Mouse (Mus musculus): ENCODE results near the gene Bpifa3. TPM values are rescaled to one million over a fixed set of nuclear protein-coding genes. Genes with fewer than 3 reads are reported as not detected.
"Not testable (repeated sequence)": the region's sequence is repeated elsewhere in the genome, so short reads cannot be mapped to it uniquely, and the experiment has no call there.

Gene Bpifa3
- polyA plus RNA-seq, 1 experiment from 2014 or later = not detected

GRCm38 (mm10) chr2:154181900-154182299 is 51.8 kb downstream of the Bpifa3 start:
- not testable (repeated sequence) for H3K9ac ChIP-seq; H3K27ac ChIP-seq; H3K4me1 ChIP-seq (replicated peaks); H3K9me3 ChIP-seq (replicated peaks); H3K36me3 ChIP-seq; H3K27me3 ChIP-seq; H3K4me3 ChIP-seq; ATAC-seq (replicated peaks; ENCODE audit: insufficient number of reproducible peaks, insufficient read depth, low FRiP score, low read depth); H3K4me2 ChIP-seq
- WGBS = 79% methylated on average over 7 of the region's 7 CpGs

DNA sequence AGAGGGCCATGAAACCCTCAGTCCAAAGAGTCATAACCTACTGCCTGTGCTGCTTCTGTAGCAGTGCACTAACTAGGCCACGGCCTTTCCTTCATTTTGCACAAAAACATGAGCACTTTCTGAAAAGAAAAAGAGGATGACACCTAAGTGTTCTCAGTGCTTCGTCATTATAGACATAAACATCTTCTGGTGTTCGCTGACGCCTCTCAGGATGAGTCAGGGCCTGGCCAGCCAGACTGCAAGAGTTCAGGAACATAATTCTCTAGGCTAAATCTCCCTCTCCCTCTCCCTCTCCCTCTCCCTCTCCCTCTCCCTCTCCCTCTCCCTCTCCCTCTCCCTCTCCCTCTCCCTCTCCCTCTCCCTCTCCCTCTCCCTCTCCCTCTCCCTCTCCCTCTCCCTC is 52.9 kb downstream of the Bpifa3 start:
- not testable (repeated sequence) for H3K4me1 ChIP-seq (replicated peaks); H3K9ac ChIP-seq; H3K4me2 ChIP-seq; H3K4me3 ChIP-seq; H3K9me3 ChIP-seq (replicated peaks); H3K36me3 ChIP-seq; ATAC-seq (replicated peaks; ENCODE audit: insufficient number of reproducible peaks, insufficient read depth, low FRiP score, low read depth); H3K27me3 ChIP-seq; H3K27ac ChIP-seq
- WGBS = 71% methylated on average over 4 of the region's 4 CpGs

DNA sequence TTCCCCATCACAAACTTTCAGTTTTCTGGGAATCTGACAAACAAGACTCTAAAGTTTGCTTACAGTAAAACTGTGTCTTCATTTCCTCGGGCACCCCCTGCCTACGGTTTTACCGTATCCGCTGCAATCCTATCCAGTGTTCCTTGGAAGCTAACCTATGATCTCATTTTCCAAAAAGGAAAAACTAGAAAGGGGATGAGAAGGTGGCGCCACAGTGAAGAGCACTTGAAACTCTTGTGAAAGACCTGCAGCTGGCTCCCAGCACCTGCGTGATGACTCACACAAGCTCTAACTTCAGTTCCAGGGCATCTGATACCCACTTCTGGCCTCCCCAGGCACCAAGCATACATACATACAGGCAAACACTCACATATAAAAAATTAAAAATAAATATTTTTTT is 55.2 kb downstream of the Bpifa3 start:
- 81% methylated on average over 6 of the region's 6 CpGs for WGBS

DNA sequence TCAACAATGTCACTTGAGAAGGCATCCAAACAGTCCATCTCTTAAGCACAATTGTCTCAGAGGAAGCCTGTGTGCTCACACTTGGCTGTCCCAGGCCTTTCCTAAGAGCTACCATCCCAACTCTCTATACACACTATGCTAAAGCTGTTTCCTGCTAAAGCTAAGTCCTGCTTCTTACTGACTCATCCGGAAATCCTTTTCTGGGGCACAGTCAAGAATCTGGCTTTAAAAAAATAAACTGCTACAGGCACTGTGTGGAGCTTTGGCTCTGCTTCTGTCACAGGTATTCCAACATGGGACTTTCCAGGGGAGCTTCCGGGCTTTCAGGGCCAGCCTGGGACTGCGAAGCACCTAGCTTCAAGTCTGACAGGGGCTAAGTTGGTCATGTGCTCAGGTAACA is 55.6 kb downstream of the Bpifa3 start:
- peaks cover 4% of the 10 kb centered on the region; the same call in 1 of the 2 replicates for H3K4me1 ChIP-seq (replicated peaks)
- H3K9me3 ChIP-seq (replicated peaks) = no peaks in the 10 kb centered on the region
- H3K36me3 ChIP-seq = no peaks in the 10 kb centered on the region
- peak overlapping the region; percentile 26; the same call in 1 of the 2 replicates for H3K27ac ChIP-seq
- H3K4me2 ChIP-seq = no peak overlapping the region
- H3K9ac ChIP-seq = no peak overlapping the region
- no peak overlapping the region for H3K4me3 ChIP-seq
- no peak; the same call in 1 of the 2 replicates for ATAC-seq (replicated peaks; ENCODE audit: insufficient number of reproducible peaks, insufficient read depth, low FRiP score, low read depth)
- no peaks in the 10 kb centered on the region for H3K27me3 ChIP-seq
- WGBS = 64% methylated on average over 3 of the region's 3 CpGs

More for the DNA sequence above, 55.2 kb downstream of the Bpifa3 start:
- Histone ChIP-seq H3K9ac (no peak overlapping the region), H3K4me3 (no peak overlapping the region), H3K27ac (peak overlapping the region; percentile 57), H3K36me3 (no peaks in the 10 kb centered on the region), H3K27me3 (no peaks in the 10 kb centered on the region), H3K4me1 (replicated peaks) (peaks cover 4% of the 10 kb centered on the region; the same call in 1 of the 2 replicates), H3K9me3 (replicated peaks) (no peaks in the 10 kb centered on the region), H3K4me2 (no peak overlapping the region)
- no peak for ATAC-seq (replicated peaks; ENCODE audit: insufficient number of reproducible peaks, insufficient read depth, low FRiP score, low read depth)

DNA sequence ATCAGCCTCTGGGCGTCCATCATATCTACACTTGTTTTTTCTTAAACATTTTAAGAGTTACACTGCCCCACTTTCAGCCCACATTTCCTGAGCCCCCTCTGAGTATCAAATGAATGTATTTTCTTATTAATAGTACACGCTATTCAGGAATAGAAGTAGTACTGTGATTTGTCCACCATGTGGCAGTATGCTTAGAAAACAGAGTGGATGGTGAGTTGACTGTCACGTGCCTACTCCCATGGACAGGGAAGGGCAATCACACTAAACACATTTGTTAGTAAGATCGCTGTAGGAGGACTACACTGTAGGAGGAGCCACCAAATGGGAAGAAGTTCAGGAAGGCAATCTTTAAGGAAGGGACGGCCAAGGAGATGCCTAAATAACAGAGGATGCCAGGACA is 57.3 kb downstream of the Bpifa3 start:
- no peak for ATAC-seq (replicated peaks; ENCODE audit: insufficient number of reproducible peaks, insufficient read depth, low FRiP score, low read depth)
- Histone ChIP-seq H3K27ac (no peak overlapping the region), H3K4me2 (no peak overlapping the region), H3K9ac (no peak overlapping the region), H3K36me3 (no peaks in the 10 kb centered on the region), H3K4me3 (no peak overlapping the region), H3K4me1 (replicated peaks) (peaks cover 13% of the 10 kb centered on the region), H3K27me3 (no peaks in the 10 kb centered on the region), H3K9me3 (replicated peaks) (no peaks in the 10 kb centered on the region)
- 39% methylated on average over 5 of the region's 5 CpGs for WGBS

Other genes with a start within 250 kb of the Bpifa3 start
- not detected in 2 replicates for gene Bpifb6, start 229.9 kb upstream of the Bpifa3 start, polyA plus RNA-seq (2015; fragmentation: Nextera tagmentation; extraction: Ambion mirVana)
- gene Bpifb3, start 212.1 kb upstream of the Bpifa3 start, polyA plus RNA-seq (2015; fragmentation: Nextera tagmentation; extraction: Ambion mirVana) = not detected in 2 replicates
- gene Bpifb4, start 192.1 kb upstream of the Bpifa3 start, polyA plus RNA-seq (2015; fragmentation: Nextera tagmentation; extraction: Ambion mirVana) = not detected in 2 replicates
- not detected in 2 replicates for gene Bpifa6, start 155.4 kb upstream of the Bpifa3 start, polyA plus RNA-seq (2015; fragmentation: Nextera tagmentation; extraction: Ambion mirVana)
- not detected in 2 replicates for gene Bpifa2, start 122.1 kb upstream of the Bpifa3 start, polyA plus RNA-seq (2015; fragmentation: Nextera tagmentation; extraction: Ambion mirVana)
- gene Bpifa1, start 12.5 kb downstream of the Bpifa3 start, polyA plus RNA-seq (2015; fragmentation: Nextera tagmentation; extraction: Ambion mirVana) = 0.92 and 21.4 TPM in 2 replicates
- gene Bpifa5, start 32.3 kb downstream of the Bpifa3 start, polyA plus RNA-seq (2015; fragmentation: Nextera tagmentation; extraction: Ambion mirVana) = not detected in 2 replicates
- gene Bpifb1, start 60.5 kb downstream of the Bpifa3 start, polyA plus RNA-seq (2015; fragmentation: Nextera tagmentation; extraction: Ambion mirVana) = 0.22 and 0.31 TPM in 2 replicates
- 0.16 and 0.49 TPM in 2 replicates for gene Bpifb5, start 93.4 kb downstream of the Bpifa3 start, polyA plus RNA-seq (2015; fragmentation: Nextera tagmentation; extraction: Ambion mirVana)
- gene Bpifb9a, start 127.5 kb downstream of the Bpifa3 start, polyA plus RNA-seq (2015; fragmentation: Nextera tagmentation; extraction: Ambion mirVana) = not detected in 2 replicates
- gene Bpifb9b, start 176.9 kb downstream of the Bpifa3 start, polyA plus RNA-seq (2015; fragmentation: Nextera tagmentation; extraction: Ambion mirVana) = not detected in 2 replicates
- gene Cdk5rap1, start 242.7 kb downstream of the Bpifa3 start, polyA plus RNA-seq (2015; fragmentation: Nextera tagmentation; extraction: Ambion mirVana) = 13.6 and 14.8 TPM in 2 replicates